Mouse (Mus musculus) Patski (cell line): ENCODE data around the gene Ilk. TPM values are rescaled to one million over a fixed set of nuclear protein-coding genes. Genes with fewer than 3 reads are reported as not detected.

Experiments used
- ATAC-seq: fragments of 100-300 bp; one replicate; pipeline ENCODE4 v1.8.0; 2021
- CTCF ChIA-PET: fragments of 350-600 bp; sonication (Branson Sonifier 250); formaldehyde crosslinking; loops from one replicate; lab custom pipeline; 2022; ENCODE audit warnings: inconsistent platforms; lab: Charles Lee
- POLR2A ChIA-PET: fragments of 350-600 bp; sonication (Branson Sonifier 250); formaldehyde crosslinking; loops from one replicate; lab custom pipeline; 2022; ENCODE audit warnings: antibody characterized with exemption, inconsistent platforms; lab: Charles Lee
- DNase-seq: peaks from one replicate; pipeline ENCODE4 v3.0.0-alpha.2; 2011; ENCODE audit warnings: low read depth, low spot score
- H3K27me3 ChIP-seq: fragments of 371-371 bp; one replicate; pipeline ENCODE4 v1.5.1; 2021
- CTCF ChIP-seq: fragments of 100-300 bp; IDR thresholded peaks from one replicate; pipeline ENCODE4 v1.5.1; 2021
- in situ Hi-C: fragments of 300-500 bp; cut with MboI; formaldehyde crosslinking; loops from 3 replicates; pipeline ENCODE4 v1.11.1; 2018; ENCODE audit warnings: low pct_unique_long_range_greater_than_20kb, mixed read lengths
- polyA plus RNA-seq: library from polyadenylated mRNA; unstranded; gene quantifications from one replicate; pipeline ENCODE4 v1.2.3, GENCODE M21; 2021

The Ilk gene
- polyA plus RNA-seq, 1 experiment from 2014 or later, result 218 TPM

DNA sequence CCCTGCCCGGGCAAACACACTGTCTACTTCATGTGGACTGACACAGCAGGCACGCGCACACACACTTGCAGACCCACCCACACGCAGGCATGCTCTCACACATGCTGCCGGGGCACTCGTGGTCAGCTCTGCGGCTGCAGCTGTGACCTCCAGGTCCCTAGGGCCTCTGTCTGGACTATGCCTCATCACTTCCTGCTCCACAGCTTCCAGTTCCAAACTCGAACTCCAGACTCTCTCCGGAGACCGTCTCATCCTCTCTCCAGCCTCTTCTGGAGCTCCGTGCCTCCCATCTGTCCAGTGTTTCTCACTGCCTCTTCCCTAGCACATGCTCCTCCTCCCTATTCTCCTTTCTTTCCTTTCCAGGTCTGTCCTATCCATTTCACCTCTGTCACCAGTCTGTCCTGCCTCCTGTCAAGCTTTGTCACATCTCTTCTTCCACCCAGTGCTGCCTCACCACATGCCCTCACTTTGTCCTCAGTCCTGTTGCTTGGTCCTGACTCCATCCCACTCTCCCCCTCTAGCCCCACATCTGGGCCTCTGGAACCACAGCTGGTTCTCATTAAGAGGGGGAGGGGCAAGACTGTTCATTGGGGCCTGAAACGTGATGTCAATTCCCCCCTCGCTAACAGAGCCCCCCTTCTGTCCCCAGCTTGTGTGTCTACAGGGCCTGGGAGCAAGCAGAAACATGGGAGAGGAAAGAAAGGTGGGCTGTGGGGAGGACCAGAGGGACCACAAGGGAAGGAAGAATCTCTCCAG is 41.6 kb downstream of the Ilk start:
- DNase-seq (no peak), ATAC-seq (no peak)
- in situ Hi-C loops, result no loop called here
- no peaks in the 10 kb centered on the region for H3K27me3 ChIP-seq
- TF ChIP-seq CTCF, result no peak
- ChIA-PET POLR2A (no interaction called here), CTCF (no interaction called here)

DNA sequence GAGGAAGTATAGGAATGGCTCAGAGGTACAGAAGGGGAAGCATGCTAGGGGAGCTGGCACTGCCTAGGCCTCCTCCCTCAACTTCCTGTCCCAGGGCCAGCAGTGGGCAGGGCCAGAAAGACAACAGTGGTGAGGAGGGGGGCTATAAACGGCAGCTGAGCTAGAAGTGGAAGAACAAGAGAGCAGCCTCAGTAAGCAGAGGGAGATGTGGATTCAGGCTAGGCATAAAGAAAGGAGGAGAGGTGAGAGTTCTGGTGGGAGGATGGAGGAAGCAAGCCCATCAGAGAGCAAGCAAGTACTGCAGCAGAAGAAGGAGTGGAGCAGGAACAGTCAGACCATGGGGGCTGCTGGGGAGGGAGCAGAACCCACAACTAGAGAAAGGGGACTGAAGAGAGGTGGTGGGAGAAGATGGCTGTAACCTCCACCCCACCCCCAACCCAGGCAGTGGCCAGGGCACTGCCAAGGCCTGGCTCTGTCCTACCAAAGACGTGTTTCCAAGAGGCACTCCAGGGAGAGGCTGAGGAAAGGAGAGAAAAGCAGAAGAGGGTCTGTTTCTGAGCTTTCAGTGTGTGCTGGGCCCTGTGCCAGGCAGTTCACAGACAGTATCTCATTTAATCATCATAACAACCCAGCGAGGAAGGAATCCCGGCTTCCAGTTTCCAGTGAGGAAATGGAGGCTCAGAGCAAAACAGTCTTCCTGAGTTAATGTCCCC is 42.3 kb downstream of the Ilk start:
- CTCF ChIA-PET, result no interaction called here
- ATAC-seq, result no peak
- peaks cover 2% of the 10 kb centered on the region for H3K27me3 ChIP-seq
- in situ Hi-C loops, result no loop called here
- DNase-seq, result no peak
- POLR2A ChIA-PET, result no interaction called here
- no peak for TF ChIP-seq CTCF

GRCm38 (mm10) chr7:105783861-105784260 is 47.5 kb downstream of the Ilk start:
- ATAC-seq (no peak), DNase-seq (no peak)
- peaks cover 22% of the 10 kb centered on the region for H3K27me3 ChIP-seq
- no peak for TF ChIP-seq CTCF
- in situ Hi-C loops, result no loop called here
- POLR2A ChIA-PET, result no interaction called here
- CTCF ChIA-PET, result interaction anchor here (1.2 kb wide), 1 partner anchor 32 kb away, joined by 3 read pairs; the partner anchor contains the start of gene Tpp1

DNA sequence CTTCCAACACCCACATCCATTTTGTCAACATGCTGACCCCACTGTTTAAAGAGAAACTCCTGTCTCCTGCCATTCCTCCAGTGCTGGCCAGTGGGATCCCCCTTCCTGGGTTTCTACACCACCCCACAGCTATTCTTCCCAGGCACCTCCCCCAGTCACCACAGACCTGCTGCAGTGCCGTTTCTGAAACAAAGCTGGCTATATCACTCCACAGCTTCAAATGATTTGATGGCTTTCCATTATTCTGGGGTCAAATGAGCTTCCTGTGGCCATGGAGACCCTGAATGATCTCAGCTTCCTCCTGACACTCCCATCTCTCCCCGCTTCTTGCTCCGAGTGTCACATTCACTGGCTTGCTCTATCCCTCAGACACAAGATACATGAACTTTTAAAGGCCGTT is 48.2 kb downstream of the Ilk start:
- in situ Hi-C loops, result no loop called here
- ChIA-PET CTCF (interaction anchor here (0.6 to 1.2 kb wide), 2 partner anchors 36 to 502 kb away, joined by 3 read pairs; no protein-coding TSS in a partner anchor), POLR2A (no interaction called here)
- no peak for DNase-seq
- no peak for TF ChIP-seq CTCF
- peaks cover 29% of the 10 kb centered on the region for H3K27me3 ChIP-seq
- no peak for ATAC-seq

DNA sequence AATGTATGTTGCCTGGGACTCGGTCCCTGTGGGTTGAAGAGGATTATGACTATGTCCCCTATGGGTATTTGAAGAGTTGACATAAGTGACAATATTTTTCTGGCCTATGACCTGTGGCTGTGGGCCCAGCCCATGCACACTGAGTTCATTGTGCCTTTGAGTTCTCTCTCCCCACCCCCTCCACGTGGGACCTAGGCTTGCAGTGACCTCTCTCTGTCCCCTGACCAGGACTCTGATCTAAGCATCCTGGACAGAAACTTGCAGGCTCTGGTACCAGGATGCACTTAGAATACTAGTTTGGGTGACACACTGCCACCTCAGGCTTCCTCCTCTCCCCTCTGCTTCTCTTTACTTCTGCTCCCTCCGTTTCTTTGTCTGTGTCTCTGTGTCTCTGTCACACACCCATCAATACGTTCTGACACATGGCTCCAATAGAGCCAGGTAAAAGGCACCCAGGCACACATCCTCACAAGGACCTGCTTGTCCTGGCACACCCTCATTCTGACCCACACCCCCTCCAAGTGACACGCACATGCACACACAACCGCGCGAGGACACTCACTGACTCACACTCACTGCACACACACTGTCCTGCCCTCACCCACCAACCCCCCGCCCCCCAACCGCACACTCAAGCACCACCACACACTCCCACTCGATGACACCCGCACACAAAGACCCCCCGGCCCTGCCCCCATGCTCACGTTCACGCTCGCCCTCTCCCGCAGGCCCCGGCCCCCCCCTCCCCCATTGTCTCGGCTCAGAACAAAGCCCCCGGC is 50.3 kb downstream of the Ilk start:
- in situ Hi-C loops, result no loop called here

DNA sequence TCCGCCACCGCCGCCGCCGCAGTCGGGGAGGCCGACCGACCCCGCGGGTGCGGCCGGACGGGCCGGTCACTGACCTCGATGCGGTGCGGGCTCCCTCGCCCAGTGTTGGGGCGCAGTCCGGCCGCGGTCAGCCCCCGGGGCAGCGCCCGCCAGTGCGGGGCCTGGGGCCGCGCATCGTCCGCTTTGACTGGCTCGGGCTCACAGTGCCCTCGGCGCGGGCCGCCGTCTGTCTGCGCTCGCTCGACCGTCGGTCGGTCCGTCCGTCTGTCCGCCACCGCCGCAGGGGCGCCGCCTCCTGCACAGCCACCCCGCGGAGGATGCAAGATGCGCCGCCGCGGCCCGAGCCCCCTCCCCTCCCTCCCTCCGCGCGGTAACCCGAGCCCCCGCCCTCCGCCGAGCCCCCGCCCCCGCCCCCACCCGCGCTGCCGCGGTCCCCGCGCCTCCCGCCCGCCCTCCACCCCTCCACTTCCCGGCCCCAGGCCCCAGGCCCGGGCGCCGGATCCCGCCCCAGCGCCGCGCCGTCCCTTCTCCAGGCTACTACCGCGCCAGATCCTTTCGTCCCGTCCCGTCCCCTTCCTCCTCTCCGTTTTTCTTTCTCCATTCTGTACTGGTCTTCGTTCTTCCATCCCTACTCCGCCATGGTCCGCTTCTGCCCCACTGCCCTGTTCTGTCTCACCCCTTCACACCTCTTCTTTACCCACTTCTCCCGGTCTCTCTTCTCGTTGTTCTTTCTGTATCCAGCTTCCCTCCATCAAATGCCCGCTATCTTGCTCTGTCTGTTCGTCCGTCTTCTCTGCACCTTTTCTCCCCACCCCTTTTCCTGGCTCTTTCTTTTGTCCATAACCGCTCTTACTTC is 51.1 kb downstream of the Ilk start, which contains the start of gene Dchs1:
Gene Dchs1, minus strand, starts transcription at position 370 of the 856 bp plus-strand sequence.
- ATAC-seq (no peak), DNase-seq (no peak)
- ChIA-PET CTCF (no interaction called here), POLR2A (no interaction called here)
- TF ChIP-seq CTCF, result no peak
- H3K27me3 ChIP-seq, result peaks cover 42% of the 10 kb centered on the region
- in situ Hi-C loops, result no loop called here

More for the DNA sequence above, 50.3 kb downstream of the Ilk start:
- no peak for DNase-seq
- TF ChIP-seq CTCF, result no peak
- peaks cover 34% of the 10 kb centered on the region for H3K27me3 ChIP-seq
- ATAC-seq, result no peak
- ChIA-PET POLR2A (no interaction called here), CTCF (no interaction called here)

DNA sequence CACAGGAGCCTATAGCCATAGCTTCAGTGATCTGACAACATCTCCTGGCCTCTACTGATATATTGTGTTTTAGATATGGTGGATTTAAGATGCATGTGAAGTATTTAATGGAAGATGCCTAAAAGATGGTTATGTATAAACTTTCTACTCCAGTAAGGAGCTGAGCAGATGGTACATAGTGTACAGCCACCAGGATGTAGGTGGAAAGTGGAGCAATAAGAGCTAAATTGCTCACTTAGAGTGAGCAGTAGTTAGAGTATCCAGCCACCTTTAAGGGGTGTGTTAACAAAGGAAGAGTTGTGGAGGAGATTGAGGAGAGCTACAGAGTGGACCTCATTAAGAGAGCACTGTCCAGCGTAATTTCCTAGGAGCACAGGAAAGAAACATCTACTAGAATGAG is 54.8 kb downstream of the Ilk start:
- in situ Hi-C loops, result no loop called here
- CTCF ChIA-PET, result interaction anchor here (0.9 to 1.5 kb wide), 3 partner anchors 9 to 16 kb away, joined by 3 read pairs; no protein-coding TSS in a partner anchor
- H3K27me3 ChIP-seq, result peaks cover 32% of the 10 kb centered on the region
- DNase-seq (no peak), ATAC-seq (no peak)
- POLR2A ChIA-PET, result interaction anchor here (0.6 to 0.7 kb wide), 2 partner anchors 10 to 29 kb away, joined by 3 read pairs; no protein-coding TSS in a partner anchor
- TF ChIP-seq CTCF, result no peak

Other genes with a start within 250 kb of the Ilk start
- gene Smpd1, start 182.2 kb upstream of the Ilk start, polyA plus RNA-seq, result 103 TPM
- 44.0 TPM for gene Apbb1, start 154.9 kb upstream of the Ilk start, polyA plus RNA-seq
- gene Hpx, start 136.5 kb upstream of the Ilk start, polyA plus RNA-seq, result 0.54 TPM
- 62.0 TPM for gene Trim3, start 103.0 kb upstream of the Ilk start, polyA plus RNA-seq
- 47.6 TPM for gene Timm10b, start 96.5 kb upstream of the Ilk start, polyA plus RNA-seq
- 87.0 TPM for gene Arfip2, start 96.2 kb upstream of the Ilk start, polyA plus RNA-seq
- gene Gm45799, start 96.0 kb upstream of the Ilk start, polyA plus RNA-seq, result 22.3 TPM
- 2.9 TPM for gene Dnhd1, start 85.8 kb upstream of the Ilk start, polyA plus RNA-seq
- gene Rrp8, start 793 bp downstream of the Ilk start, polyA plus RNA-seq, result 34.0 TPM
- 180 TPM for gene Taf10, start 7.8 kb downstream of the Ilk start, polyA plus RNA-seq
- 211 TPM for gene Tpp1, start 15.6 kb downstream of the Ilk start, polyA plus RNA-seq
- not detected for gene Dchs1, start 51.1 kb downstream of the Ilk start, polyA plus RNA-seq
- gene Mrpl17, start 74.5 kb downstream of the Ilk start, polyA plus RNA-seq, result 223 TPM
- gene Gm4070, start 217.4 kb downstream of the Ilk start, polyA plus RNA-seq, result 15.0 TPM